Mouse (Mus musculus) C2C12 (cell line): ENCODE measurements around the gene Irgq. TPM values are rescaled to one million over a fixed set of nuclear protein-coding genes. Genes with fewer than 3 reads are reported as not detected.

Experiments used
- H3K27me3 ChIP-seq: one replicate; pipeline ENCODE4 v1.6.1; 2011; ENCODE audit not compliant: control insufficient read depth, insufficient read depth, insufficient read length
- H3K36me3 ChIP-seq: one replicate; pipeline ENCODE4 v1.6.1; 2011; ENCODE audit not compliant: control insufficient read depth, insufficient read depth
- H3K4me3 ChIP-seq: one replicate; pipeline ENCODE4 v1.5.1; 2011; ENCODE audit warnings: mild to moderate bottlenecking, control low read depth; ENCODE audit not compliant: poor library complexity, insufficient read depth, severe bottlenecking
- H3K79me2 ChIP-seq: one replicate; pipeline ENCODE4 v1.6.1; 2011; ENCODE audit not compliant: control insufficient read depth, insufficient read depth
- H3K79me3 ChIP-seq: one replicate; pipeline ENCODE4 v1.6.1; 2011; ENCODE audit warnings: low read depth, control low read depth
- H3ac ChIP-seq: one replicate; pipeline ENCODE3; 2011; ENCODE audit warnings: low read depth; ENCODE audit not compliant: control insufficient read depth, insufficient read length
- CEBPB ChIP-seq: IDR thresholded peaks from one replicate; pipeline ENCODE4 v1.6.1; 2011; ENCODE audit warnings: low read depth, mild to moderate bottlenecking, control low read depth, moderate library complexity
- CTCF ChIP-seq: IDR thresholded peaks from one replicate; pipeline ENCODE4 v1.5.1; 2011; ENCODE audit not compliant: control insufficient read depth, insufficient read depth, insufficient read length
- FOSL1 ChIP-seq: IDR thresholded peaks from one replicate; pipeline ENCODE4 v1.8.0; 2011; ENCODE audit warnings: mild to moderate bottlenecking, low read length; ENCODE audit not compliant: poor library complexity, insufficient read depth, severe bottlenecking
- MAX ChIP-seq: IDR thresholded peaks from one replicate; pipeline ENCODE4 v1.6.1; 2011; ENCODE audit warnings: mild to moderate bottlenecking, control low read depth
- MYOD1 ChIP-seq: IDR thresholded peaks from one replicate; pipeline ENCODE4 v1.6.1; 2011; ENCODE audit warnings: low read depth; ENCODE audit not compliant: control insufficient read depth, insufficient read length
- MYOG ChIP-seq: IDR thresholded peaks from one replicate; pipeline ENCODE4 v1.6.1; 2011; ENCODE audit not compliant: control insufficient read depth, insufficient read length; ENCODE audit errors: extremely low read depth
- USF1 ChIP-seq: IDR thresholded peaks from one replicate; pipeline ENCODE4 v1.6.1; 2011; ENCODE audit warnings: low read depth, mild to moderate bottlenecking, control low read depth, moderate library complexity
- polyA plus RNA-seq: library from polyadenylated mRNA; unstranded; fragments of >200 nt; fragmentation: generic; extraction: Trizol; gene quantifications from one replicate; pipeline ENCODE4 v1.2.1, GENCODE M21; 2012; ENCODE audit warnings: missing spikeins

The Irgq gene
- polyA plus RNA-seq, 1 experiment, result 7.9 TPM

DNA sequence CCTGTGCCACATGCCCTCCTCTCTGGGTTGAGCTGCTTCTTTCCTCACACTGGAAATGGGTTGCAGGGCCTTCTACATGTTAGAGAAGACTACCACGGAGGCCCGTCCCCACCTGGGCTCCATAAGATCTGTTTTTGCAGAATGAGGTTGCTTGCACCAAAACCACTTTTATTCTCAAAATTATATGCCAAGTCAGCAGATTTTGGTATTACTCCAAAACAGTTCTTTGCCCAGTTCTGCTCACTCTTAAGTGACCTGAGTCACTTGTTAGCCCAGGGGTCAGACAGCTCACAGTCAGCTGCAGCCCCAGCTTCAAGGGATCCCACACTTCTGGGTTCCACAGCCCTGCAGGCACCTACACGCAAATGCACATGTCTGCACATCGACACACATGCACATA lies 31.0 kb downstream of the Irgq start:
- TF ChIP-seq CEBPB (no peak), FOSL1 (no peak), USF1 (no peak)
- Histone ChIP-seq H3K4me3 (no peak overlapping the region), H3ac (no peak overlapping the region), H3K79me2 (no peaks in the 10 kb centered on the region), H3K36me3 (peaks cover 6% of the 10 kb centered on the region), H3K79me3 (no peaks in the 10 kb centered on the region), H3K27me3 (no peaks in the 10 kb centered on the region)

DNA sequence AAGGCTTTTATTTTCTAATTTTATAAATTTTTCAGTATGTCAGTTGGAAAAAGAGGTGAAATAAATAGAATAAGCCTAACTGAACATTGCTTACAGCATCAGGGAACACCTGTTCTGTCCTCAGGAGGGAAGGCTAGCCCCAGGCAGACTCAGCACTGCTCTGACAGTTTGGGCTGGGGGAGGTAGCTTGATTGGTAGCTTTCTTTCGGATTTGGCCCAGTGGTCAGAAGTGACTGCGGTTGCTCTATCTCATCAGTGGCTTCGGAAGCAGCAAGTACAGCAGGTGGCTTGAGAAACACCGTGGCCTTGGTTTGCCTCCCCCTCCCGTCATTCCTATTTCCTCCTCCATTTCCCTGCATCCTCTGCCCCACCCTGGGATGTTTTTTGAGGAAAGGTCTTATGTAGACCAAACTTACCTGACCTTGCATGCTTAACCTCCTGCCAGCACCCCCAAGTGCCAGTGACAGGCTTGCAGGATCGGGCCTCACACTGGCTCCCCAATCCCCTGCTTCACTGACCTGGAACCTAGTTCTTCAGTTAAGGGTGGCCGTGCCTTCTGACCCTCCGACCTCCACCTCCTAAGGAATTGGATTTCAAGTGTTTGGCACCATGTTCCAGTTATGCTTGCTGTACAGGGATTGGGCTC lies 32.8 kb downstream of the Irgq start:
- Histone ChIP-seq H3ac (no peak overlapping the region), H3K79me2 (no peaks in the 10 kb centered on the region), H3K36me3 (peaks cover 8% of the 10 kb centered on the region), H3K4me3 (no peak overlapping the region), H3K79me3 (no peaks in the 10 kb centered on the region), H3K27me3 (no peaks in the 10 kb centered on the region)
- no peak for TF ChIP-seq USF1
- TF ChIP-seq MYOD1, result no peak
- no peak for TF ChIP-seq CEBPB
- no peak for TF ChIP-seq MAX

DNA sequence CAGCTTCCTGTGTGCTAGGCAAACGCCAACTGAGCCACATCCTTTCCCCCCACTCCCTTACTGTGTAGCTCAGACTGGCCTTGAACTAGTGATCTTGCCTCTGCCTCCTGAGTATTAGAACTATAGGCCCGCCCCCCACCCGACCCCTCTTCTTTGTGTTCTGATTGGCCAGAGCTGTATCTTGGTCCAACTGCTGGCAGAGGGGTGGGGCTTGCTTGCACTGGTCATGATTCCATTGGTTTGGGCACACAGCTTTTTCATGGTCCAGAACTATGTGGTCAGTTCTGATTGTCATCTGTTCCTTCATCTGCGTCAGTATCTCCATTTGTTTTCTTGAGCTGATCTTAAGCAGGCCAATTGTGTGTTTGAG lies 33.3 kb downstream of the Irgq start:
- no peaks in the 10 kb centered on the region for H3K27me3 ChIP-seq
- H3K79me2 ChIP-seq, result no peaks in the 10 kb centered on the region
- no peak overlapping the region for H3K4me3 ChIP-seq
- no peak overlapping the region for H3ac ChIP-seq
- no peaks in the 10 kb centered on the region for H3K79me3 ChIP-seq
- peaks cover 8% of the 10 kb centered on the region for H3K36me3 ChIP-seq
- TF ChIP-seq USF1 (no peak), MAX (no peak), CEBPB (no peak), FOSL1 (no peak), CTCF (no peak), MYOD1 (no peak), MYOG (no peak)

GRCm38 (mm10) chr7:24564607-24565265 lies 34.2 kb downstream of the Irgq start:
- peaks cover 8% of the 10 kb centered on the region for H3K36me3 ChIP-seq
- H3K27me3 ChIP-seq, result no peaks in the 10 kb centered on the region
- no peaks in the 10 kb centered on the region for H3K79me3 ChIP-seq
- H3ac ChIP-seq, result no peak overlapping the region
- peak; percentile 73 for TF ChIP-seq CTCF
- TF ChIP-seq MYOD1, result no peak
- no peak for TF ChIP-seq CEBPB
- no peak for TF ChIP-seq FOSL1
- no peak for TF ChIP-seq USF1
- TF ChIP-seq MAX, result no peak
- no peak for TF ChIP-seq MYOG
- H3K4me3 ChIP-seq, result no peak overlapping the region
- no peaks in the 10 kb centered on the region for H3K79me2 ChIP-seq

- Histone ChIP-seq H3K27me3 (no peaks in the 10 kb centered on the region), H3ac (no peak overlapping the region), H3K79me3 (no peaks in the 10 kb centered on the region), H3K79me2 (no peaks in the 10 kb centered on the region), H3K4me3 (no peak overlapping the region), H3K36me3 (peaks cover 8% of the 10 kb centered on the region)
- no peak for TF ChIP-seq CTCF
- TF ChIP-seq MAX, result no peak
- no peak for TF ChIP-seq USF1
- TF ChIP-seq CEBPB, result no peak
Measured at GRCm38 (mm10) chr7:24565627-24566026, 35.1 kb downstream of the Irgq start.

DNA sequence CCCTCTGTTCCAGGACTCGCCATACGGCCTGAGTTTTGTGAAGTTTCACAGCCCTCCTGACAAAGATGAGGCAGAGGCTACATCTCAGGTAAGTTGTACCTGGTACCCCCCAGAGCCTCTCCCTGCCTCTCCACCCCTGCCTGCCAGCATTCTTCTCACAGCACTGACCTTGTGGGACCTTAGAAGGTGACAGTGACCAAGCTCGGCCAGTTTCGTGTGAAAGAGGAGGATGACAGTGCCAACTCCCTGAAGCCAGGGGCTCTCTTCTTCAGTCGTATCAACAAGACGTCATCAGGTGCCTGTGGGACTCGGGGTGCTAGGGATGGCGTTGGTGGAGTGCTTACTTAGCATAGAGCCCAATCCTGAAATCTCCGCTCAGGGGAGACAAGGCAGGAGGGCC lies 35.7 kb downstream of the Irgq start:
- Histone ChIP-seq H3K79me2 (no peaks in the 10 kb centered on the region), H3K4me3 (no peak overlapping the region), H3K36me3 (peaks cover 8% of the 10 kb centered on the region), H3ac (no peak overlapping the region), H3K79me3 (no peaks in the 10 kb centered on the region), H3K27me3 (no peaks in the 10 kb centered on the region)
- TF ChIP-seq MYOD1 (no peak), MYOG (no peak), MAX (no peak)
